Mouse (Mus musculus) heart, adult 2 months (tissue): ENCODE data around the gene Olfr352. TPM values are rescaled to one million over a fixed set of nuclear protein-coding genes. Genes with fewer than 3 reads are reported as not detected.

Source experiments
- DNase-seq, 2 experiments: peaks; one replicate each; pipeline ENCODE4 v3.0.0; 2021
- H3K27ac ChIP-seq: fragments of 200-600 bp; 2 replicates; pipeline ENCODE4 v1.8.1; 2022
- H3K27me3 ChIP-seq: fragments of 200-500 bp; 2 replicates; pipeline ENCODE4 v1.6.1; 2012; ENCODE audit warnings: mild to moderate bottlenecking, low read length, inconsistent platforms, mixed read lengths; ENCODE audit not compliant: control insufficient read depth, insufficient read depth
- H3K36me3 ChIP-seq: fragments of 200-500 bp; 2 replicates; pipeline ENCODE4 v1.6.1; 2012; ENCODE audit warnings: low read length, inconsistent platforms; ENCODE audit not compliant: control insufficient read depth, insufficient read depth
- H3K4me1 ChIP-seq: fragments of 200-500 bp; 2 replicates; pipeline ENCODE4 v1.6.1; 2011; ENCODE audit warnings: low read length; ENCODE audit not compliant: control insufficient read depth, insufficient read depth
- H3K4me3 ChIP-seq: fragments of 200-600 bp; 2 replicates; pipeline ENCODE4 v1.8.1; 2022
- H3K79me2 ChIP-seq: fragments of 200-500 bp; replicated peaks from 2 replicates; pipeline ENCODE4 v1.6.1; 2012; ENCODE audit warnings: mild to moderate bottlenecking, inconsistent platforms, low read length, moderate library complexity, mixed read lengths; ENCODE audit not compliant: control insufficient read depth, insufficient read depth
- H3K9ac ChIP-seq: fragments of 200-500 bp; 2 replicates; pipeline ENCODE4 v1.6.1; 2012; ENCODE audit warnings: low read depth, mild to moderate bottlenecking, control low read depth, inconsistent platforms, low read length, mixed read lengths
- CTCF ChIP-seq: fragments of 200-600 bp; IDR thresholded peaks from 2 replicates; pipeline ENCODE4 v1.8.1; 2022; ENCODE audit warnings: antibody characterized with exemption, mild to moderate bottlenecking, moderate library complexity
- EP300 ChIP-seq: fragments of 200-500 bp; IDR thresholded peaks from 2 replicates; pipeline ENCODE4 v1.6.1; 2011; ENCODE audit warnings: low read depth, low read length, control low read depth; ENCODE audit not compliant: insufficient read depth
- POLR2A ChIP-seq: fragments of 200-500 bp; IDR thresholded peaks from 2 replicates; pipeline ENCODE4 v1.6.1; 2011; ENCODE audit warnings: mild to moderate bottlenecking, low read depth, low read length, control low read depth; ENCODE audit not compliant: insufficient read depth
- WGBS: fragments of 180-500 bp; shearing (Covaris S2); methylation state at CpG from one replicate; pipeline ENCODE4 v1.1.7; 2018; 5-methylcytosine and 5-hydroxymethylcytosine counted together
- intact Hi-C: fragments of 180-260 bp; cut with DNase I; formaldehyde crosslinking; loops from one replicate; pipeline ENCODE4 v1.15.1; 2025
- long read RNA-seq: library from polyadenylated mRNA; stranded (forward); transcript quantifications from one replicate; pipeline ENCODE4 v2.0.0, GENCODE M21; 2021
- polyA plus RNA-seq: library from polyadenylated mRNA; depleted of rRNA; stranded (reverse); fragments of >200 nt; gene quantifications from 2 replicates; pipeline ENCODE4 v1.2.3, GENCODE M21; 2012; rRNA removed
- total RNA-seq, 2 experiments: library from RNA; stranded (reverse); gene quantifications; 2 replicates each; pipeline ENCODE4 v1.2.3; 2021

Gene Olfr352
- total RNA-seq (not detected), polyA plus RNA-seq (not detected in 2 replicates)
- long read RNA-seq: 0 reads

GRCm38 (mm10) chr2:36868160-36868559 is at the start of gene Olfr352:
TSS of gene Olfr352 (plus strand) at chr2:36868460.
- no peak within 1 kb of the TSS for H3K9ac ChIP-seq
- no peaks in the 10 kb centered on the region for H3K27me3 ChIP-seq
- TF ChIP-seq EP300 (no peak), CTCF (no peak), POLR2A (no peak)
- 70% methylated on average over 1 of the region's 1 CpGs for WGBS
- H3K27ac ChIP-seq: no peak within 1 kb of the TSS
- no peaks in the 10 kb centered on the region for H3K36me3 ChIP-seq
- no peaks in the 10 kb centered on the region for H3K4me1 ChIP-seq
- no peak within 1 kb of the TSS for H3K4me3 ChIP-seq
- DNase-seq: no peak
- intact Hi-C loops: no loop called here
- no peaks in the 10 kb centered on the region for H3K79me2 ChIP-seq

- intact Hi-C loops: no loop called here
- WGBS: 71% methylated on average over 1 of the region's 1 CpGs
- DNase-seq: no peak
- Histone ChIP-seq H3K4me3 (no peak within 1 kb of the TSS), H3K27me3 (no peaks in the 10 kb centered on the region), H3K9ac (no peak within 1 kb of the TSS), H3K4me1 (no peaks in the 10 kb centered on the region), H3K36me3 (no peaks in the 10 kb centered on the region), H3K79me2 (no peaks in the 10 kb centered on the region), H3K27ac (no peak within 1 kb of the TSS)
- no peak for TF ChIP-seq CTCF
- no peak for TF ChIP-seq POLR2A
- no peak for TF ChIP-seq EP300
Measured at GRCm38 (mm10) chr2:36846010-36846409, 22.2 kb upstream of the Olfr352 start, which contains the start of gene Olfr350. TSS of gene Olfr350 (plus strand) at chr2:36846310.

- H3K9ac ChIP-seq: no peak within 1 kb of the TSS
- no peak for DNase-seq
- 45% methylated on average over 1 of the region's 1 CpGs for WGBS
- H3K27me3 ChIP-seq: no peaks in the 10 kb centered on the region
- H3K36me3 ChIP-seq: no peaks in the 10 kb centered on the region
- H3K79me2 ChIP-seq: no peaks in the 10 kb centered on the region
- intact Hi-C loops: no loop called here
- no peak for TF ChIP-seq POLR2A
- no peak for TF ChIP-seq EP300
- TF ChIP-seq CTCF: no peak
- no peak within 1 kb of the TSS for H3K27ac ChIP-seq
- no peak within 1 kb of the TSS for H3K4me3 ChIP-seq
- no peaks in the 10 kb centered on the region for H3K4me1 ChIP-seq
Measured at GRCm38 (mm10) chr2:36862560-36862959, 5.7 kb upstream of the Olfr352 start, which contains the start of gene Olfr351. TSS of gene Olfr351 (minus strand) at chr2:36862660.

- no peak for DNase-seq
- Histone ChIP-seq H3K36me3 (no peaks in the 10 kb centered on the region), H3K27me3 (no peaks in the 10 kb centered on the region), H3K27ac (no peak within 1 kb of the TSS), H3K4me1 (no peaks in the 10 kb centered on the region), H3K4me3 (no peak within 1 kb of the TSS), H3K9ac (no peak within 1 kb of the TSS), H3K79me2 (no peaks in the 10 kb centered on the region)
- intact Hi-C loops: no loop called here
- no peak for TF ChIP-seq EP300
- no peak for TF ChIP-seq CTCF
Measured at GRCm38 (mm10) chr2:36892836-36893235, 24.6 kb downstream of the Olfr352 start, which contains the start of gene Olfr353. TSS of gene Olfr353 (minus strand) at chr2:36892936.

GRCm38 (mm10) chr2:36897114-36897513 is 28.9 kb downstream of the Olfr352 start:
- Histone ChIP-seq H3K27me3 (no peaks in the 10 kb centered on the region), H3K4me3 (no peak overlapping the region), H3K27ac (no peak overlapping the region), H3K36me3 (no peaks in the 10 kb centered on the region), H3K9ac (no peak overlapping the region), H3K79me2 (no peaks in the 10 kb centered on the region), H3K4me1 (no peaks in the 10 kb centered on the region)
- intact Hi-C loops: no loop called here
- DNase-seq: no peak
- TF ChIP-seq EP300: no peak
- no peak for TF ChIP-seq CTCF
- no peak for TF ChIP-seq POLR2A

GRCm38 (mm10) chr2:36905380-36905779 is 37.1 kb downstream of the Olfr352 start, which contains the start of gene Olfr354:
TSS of gene Olfr354 (plus strand) at chr2:36905680.
- H3K4me3 ChIP-seq: no peak within 1 kb of the TSS
- TF ChIP-seq EP300 (no peak), POLR2A (no peak), CTCF (no peak)
- no peak within 1 kb of the TSS for H3K27ac ChIP-seq
- no peaks in the 10 kb centered on the region for H3K27me3 ChIP-seq
- no peaks in the 10 kb centered on the region for H3K36me3 ChIP-seq
- no peak within 1 kb of the TSS for H3K9ac ChIP-seq
- H3K4me1 ChIP-seq: no peaks in the 10 kb centered on the region
- intact Hi-C loops: no loop called here
- H3K79me2 ChIP-seq: no peaks in the 10 kb centered on the region
- DNase-seq: no peak

Other genes with a start within 250 kb of the Olfr352 start
- gene Olfr345, start 228.4 kb upstream of the Olfr352 start, total RNA-seq: not detected
- gene Olfr345, start 228.4 kb upstream of the Olfr352 start, polyA plus RNA-seq: not detected in 2 replicates
- not detected for gene Olfr346, start 182.7 kb upstream of the Olfr352 start, total RNA-seq
- gene Olfr346, start 182.7 kb upstream of the Olfr352 start, polyA plus RNA-seq: not detected in 2 replicates
- not detected for gene Olfr347, start 136.6 kb upstream of the Olfr352 start, total RNA-seq
- gene Olfr347, start 136.6 kb upstream of the Olfr352 start, polyA plus RNA-seq: not detected in 2 replicates
- not detected for gene Olfr348, start 84.2 kb upstream of the Olfr352 start, total RNA-seq
- not detected in 2 replicates for gene Olfr348, start 84.2 kb upstream of the Olfr352 start, polyA plus RNA-seq
- gene Olfr50, start 77.9 kb upstream of the Olfr352 start, total RNA-seq: not detected
- gene Olfr50, start 77.9 kb upstream of the Olfr352 start, polyA plus RNA-seq: not detected in 2 replicates
- gene Olfr3, start 51.4 kb upstream of the Olfr352 start, total RNA-seq: not detected
- gene Olfr3, start 51.4 kb upstream of the Olfr352 start, polyA plus RNA-seq: not detected in 2 replicates
- not detected for gene Olfr350, start 22.1 kb upstream of the Olfr352 start, total RNA-seq
- gene Olfr350, start 22.1 kb upstream of the Olfr352 start, polyA plus RNA-seq: not detected in 2 replicates
- not detected for gene Olfr351, start 5.8 kb upstream of the Olfr352 start, total RNA-seq
- gene Olfr351, start 5.8 kb upstream of the Olfr352 start, polyA plus RNA-seq: not detected in 2 replicates
- gene Olfr353, start 24.5 kb downstream of the Olfr352 start, total RNA-seq: not detected
- gene Olfr353, start 24.5 kb downstream of the Olfr352 start, polyA plus RNA-seq: not detected in 2 replicates
- gene Olfr354, start 37.2 kb downstream of the Olfr352 start, total RNA-seq: not detected
- gene Olfr354, start 37.2 kb downstream of the Olfr352 start, polyA plus RNA-seq: not detected in 2 replicates
- gene Olfr355, start 60.4 kb downstream of the Olfr352 start, total RNA-seq: not detected
- not detected in 2 replicates for gene Olfr355, start 60.4 kb downstream of the Olfr352 start, polyA plus RNA-seq
- not detected for gene Olfr356, start 68.7 kb downstream of the Olfr352 start, total RNA-seq
- gene Olfr356, start 68.7 kb downstream of the Olfr352 start, polyA plus RNA-seq: not detected in 2 replicates
- gene Olfr357, start 125.4 kb downstream of the Olfr352 start, total RNA-seq: not detected
- gene Olfr357, start 125.4 kb downstream of the Olfr352 start, polyA plus RNA-seq: not detected in 2 replicates
- not detected for gene Olfr358, start 140.9 kb downstream of the Olfr352 start, total RNA-seq
- gene Olfr358, start 140.9 kb downstream of the Olfr352 start, polyA plus RNA-seq: not detected in 2 replicates
- not detected for gene Olfr360, start 197.3 kb downstream of the Olfr352 start, total RNA-seq
- not detected in 2 replicates for gene Olfr360, start 197.3 kb downstream of the Olfr352 start, polyA plus RNA-seq
- not detected for gene Olfr361, start 220.8 kb downstream of the Olfr352 start, total RNA-seq
- not detected in 2 replicates for gene Olfr361, start 220.8 kb downstream of the Olfr352 start, polyA plus RNA-seq
- gene Olfr362, start 249.4 kb downstream of the Olfr352 start, total RNA-seq: not detected
- not detected in 2 replicates for gene Olfr362, start 249.4 kb downstream of the Olfr352 start, polyA plus RNA-seq